Mouse (Mus musculus): Measurements from ENCODE around the gene Ftl1. TPM values are rescaled to one million over a fixed set of nuclear protein-coding genes. Genes with fewer than 3 reads are reported as not detected.

The Ftl1 gene
- polyA plus RNA-seq, 1 experiment = 24,502 TPM

GRCm38 (mm10) chr7:45414740-45415224 is 44.9 kb downstream of the Ftl1 start:
- Histone ChIP-seq H3K27me3 (replicated peaks) (peaks cover 95% of the 10 kb centered on the region), H3K36me3 (replicated peaks; ENCODE audit: low read length) (peaks cover under 1% of the 10 kb centered on the region), H3K4me1 (peaks cover 46% of the 10 kb centered on the region), H3K9me3 (no peaks in the 10 kb centered on the region), H3K4me3 (replicated peaks) (no peak overlapping the region)
- no peak for TF ChIP-seq FLI1 (IDR thresholded peaks at IDR 0.05; ENCODE audit: low read length)
- TF ChIP-seq GATA1 (IDR thresholded peaks at IDR 0.05; ENCODE audit: borderline replicate concordance, low read length) = no peak

- H3K4me3 ChIP-seq (replicated peaks) = peak overlapping the region; percentile 89
- H3K27me3 ChIP-seq (replicated peaks) = peaks cover 95% of the 10 kb centered on the region
Observed at GRCm38 (mm10) chr7:45413864-45414739, 45.6 kb downstream of the Ftl1 start.

GRCm38 (mm10) chr7:45413113-45413863 is 46.4 kb downstream of the Ftl1 start, which contains the start of gene Ntf5:
TSS of gene Ntf5 (plus strand) at chr7:45413695.
- Histone ChIP-seq H3K4me3 (replicated peaks) (peak within 1 kb of the TSS; percentile 89), H3K27me3 (replicated peaks) (peaks cover 95% of the 10 kb centered on the region)

More at GRCm38 (mm10) chr7:45413864-45414739, 45.6 kb downstream of the Ftl1 start:
- no peaks in the 10 kb centered on the region for H3K36me3 ChIP-seq (replicated peaks; ENCODE audit: low read length)
- no peaks in the 10 kb centered on the region for H3K9me3 ChIP-seq
- TF ChIP-seq GATA1 (IDR thresholded peaks at IDR 0.05; ENCODE audit: borderline replicate concordance, low read length) (no peak), FLI1 (IDR thresholded peaks at IDR 0.05; ENCODE audit: low read length) (no peak)
- H3K4me1 ChIP-seq = peaks cover 46% of the 10 kb centered on the region

GRCm38 (mm10) chr7:45412421-45412820 is 47.3 kb downstream of the Ftl1 start:
- Histone ChIP-seq H3K27me3 (replicated peaks) (peaks cover 95% of the 10 kb centered on the region), H3K9me3 (no peaks in the 10 kb centered on the region; the same call in 1 of the 2 replicates), H3K4me3 (replicated peaks) (no peak overlapping the region), H3K36me3 (replicated peaks; ENCODE audit: low read length) (no peaks in the 10 kb centered on the region), H3K4me1 (peaks cover 44% of the 10 kb centered on the region)
- TF ChIP-seq FLI1 (IDR thresholded peaks at IDR 0.05; ENCODE audit: low read length) (no peak), GATA1 (IDR thresholded peaks at IDR 0.05; ENCODE audit: borderline replicate concordance, low read length) (no peak)

More at GRCm38 (mm10) chr7:45413113-45413863, 46.4 kb downstream of the Ftl1 start, which contains the start of gene Ntf5:
- no peaks in the 10 kb centered on the region for H3K36me3 ChIP-seq (replicated peaks; ENCODE audit: low read length)
- H3K4me1 ChIP-seq = peaks cover 45% of the 10 kb centered on the region
- TF ChIP-seq GATA1 (IDR thresholded peaks at IDR 0.05; ENCODE audit: borderline replicate concordance, low read length) (no peak), FLI1 (IDR thresholded peaks at IDR 0.05; ENCODE audit: low read length) (no peak)
- H3K9me3 ChIP-seq = no peaks in the 10 kb centered on the region

DNA sequence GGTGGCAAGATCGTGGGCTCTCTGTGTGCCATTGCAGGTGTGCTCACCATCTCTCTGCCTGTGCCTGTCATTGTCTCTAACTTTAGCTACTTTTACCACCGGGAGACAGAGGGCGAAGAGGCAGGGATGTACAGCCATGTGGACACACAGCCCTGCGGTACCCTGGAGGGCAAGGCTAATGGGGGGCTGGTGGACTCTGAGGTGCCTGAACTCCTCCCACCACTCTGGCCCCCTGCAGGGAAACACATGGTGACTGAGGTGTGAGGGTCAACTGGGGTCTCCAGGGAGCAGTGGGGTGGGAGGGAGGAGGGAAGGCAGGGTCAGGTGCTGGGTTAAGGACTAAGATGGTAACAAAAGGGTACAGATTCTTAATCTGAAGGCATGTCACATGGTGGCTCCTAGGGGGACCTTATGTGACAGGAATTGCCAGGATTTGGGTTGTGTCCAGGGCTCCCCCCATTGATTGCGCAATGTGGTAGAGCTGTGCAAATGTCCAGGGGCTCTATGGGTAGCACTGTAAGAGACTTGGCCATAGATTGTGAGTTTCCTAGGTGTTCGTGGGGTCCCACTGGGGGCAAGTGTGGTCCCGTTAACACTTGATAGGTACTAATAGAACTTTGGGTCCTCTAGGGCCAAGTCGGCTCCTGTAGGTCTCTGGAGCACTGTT is 50.1 kb downstream of the Ftl1 start:
- no peak for TF ChIP-seq GATA1 (IDR thresholded peaks at IDR 0.05; ENCODE audit: borderline replicate concordance, low read length)
- no peak for TF ChIP-seq FLI1 (IDR thresholded peaks at IDR 0.05; ENCODE audit: low read length)
- no peaks in the 10 kb centered on the region; the same call in 1 of the 2 replicates for H3K9me3 ChIP-seq
- H3K4me1 ChIP-seq = peaks cover 56% of the 10 kb centered on the region
- H3K4me3 ChIP-seq (replicated peaks) = no peak overlapping the region
- no peaks in the 10 kb centered on the region for H3K36me3 ChIP-seq (replicated peaks; ENCODE audit: low read length)
- peaks cover 92% of the 10 kb centered on the region for H3K27me3 ChIP-seq (replicated peaks)

DNA sequence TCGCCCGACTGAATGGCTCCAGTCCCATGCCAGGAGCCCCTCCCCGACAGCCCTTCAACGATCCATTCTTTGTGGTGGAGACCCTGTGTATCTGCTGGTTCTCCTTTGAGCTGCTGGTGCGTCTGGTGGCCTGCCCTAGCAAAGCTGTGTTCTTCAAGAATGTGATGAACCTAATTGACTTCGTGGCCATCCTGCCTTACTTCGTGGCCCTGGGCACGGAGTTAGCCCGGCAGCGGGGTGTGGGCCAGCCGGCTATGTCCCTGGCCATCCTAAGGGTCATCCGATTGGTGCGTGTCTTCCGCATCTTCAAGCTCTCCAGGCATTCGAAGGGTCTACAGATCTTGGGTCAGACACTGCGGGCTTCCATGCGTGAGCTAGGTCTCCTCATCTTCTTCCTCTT is 50.7 kb downstream of the Ftl1 start:
- TF ChIP-seq FLI1 (IDR thresholded peaks at IDR 0.05; ENCODE audit: low read length) (no peak), GATA1 (IDR thresholded peaks at IDR 0.05; ENCODE audit: borderline replicate concordance, low read length) (no peak)
- H3K27me3 ChIP-seq (replicated peaks) = peaks cover 85% of the 10 kb centered on the region
- H3K4me1 ChIP-seq = peaks cover 49% of the 10 kb centered on the region
- H3K4me3 ChIP-seq (replicated peaks) = no peak overlapping the region
- H3K36me3 ChIP-seq (replicated peaks; ENCODE audit: low read length) = no peaks in the 10 kb centered on the region
- H3K9me3 ChIP-seq = no peaks in the 10 kb centered on the region; the same call in 1 of the 2 replicates

DNA sequence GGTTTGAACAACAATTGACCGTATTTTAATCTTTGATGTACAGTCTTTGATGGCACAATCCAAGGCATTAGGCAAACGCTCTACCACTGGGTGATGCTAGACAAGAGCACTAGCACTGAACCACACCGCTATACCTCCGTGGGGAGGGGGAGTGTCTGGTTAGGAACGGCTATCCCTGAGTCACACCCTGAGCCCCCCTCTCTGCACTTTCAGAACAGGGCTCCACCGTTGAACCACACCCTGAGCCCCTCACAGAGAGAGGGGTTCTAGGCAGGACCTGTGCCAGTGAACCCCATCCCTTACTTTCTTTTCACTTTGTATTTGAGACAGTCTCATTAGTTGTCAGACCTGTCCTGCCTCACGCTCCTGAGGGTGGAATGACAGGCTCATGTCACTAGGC is 51.3 kb downstream of the Ftl1 start:
- Histone ChIP-seq H3K4me3 (replicated peaks) (no peak overlapping the region), H3K36me3 (replicated peaks; ENCODE audit: low read length) (no peaks in the 10 kb centered on the region), H3K9me3 (no peaks in the 10 kb centered on the region; the same call in 1 of the 2 replicates), H3K4me1 (peaks cover 43% of the 10 kb centered on the region), H3K27me3 (replicated peaks) (peaks cover 79% of the 10 kb centered on the region)
- TF ChIP-seq FLI1 (IDR thresholded peaks at IDR 0.05; ENCODE audit: low read length) (no peak), GATA1 (IDR thresholded peaks at IDR 0.05; ENCODE audit: borderline replicate concordance, low read length) (no peak)

Other genes starting within 250 kb of the Ftl1 start
- gene Dkkl1, start 247.7 kb downstream of the Ftl1 start, polyA plus RNA-seq (2012; ENCODE audit: insufficient read depth, low replicate concordance) = 0.60 TPM in 1 of 2 replicates, not detected in the other
- gene Tead2, start 244.1 kb downstream of the Ftl1 start, polyA plus RNA-seq (2012; ENCODE audit: insufficient read depth, low replicate concordance) = not detected in 2 replicates
- gene Cd37, start 220.8 kb downstream of the Ftl1 start, polyA plus RNA-seq (2012; ENCODE audit: insufficient read depth, low replicate concordance) = 212 and 263 TPM in 2 replicates
- gene Slc6a16, start 218.8 kb downstream of the Ftl1 start, polyA plus RNA-seq (2012; ENCODE audit: insufficient read depth, low replicate concordance) = not detected in 2 replicates
- not detected in 2 replicates for gene Slc6a21, start 182.4 kb downstream of the Ftl1 start, polyA plus RNA-seq (2012; ENCODE audit: insufficient read depth, low replicate concordance)
- gene Trpm4, start 126.1 kb downstream of the Ftl1 start, polyA plus RNA-seq (2012; ENCODE audit: insufficient read depth, low replicate concordance) = 7.6 TPM in 1 of 2 replicates, not detected in the other
- gene Hrc, start 124.6 kb downstream of the Ftl1 start, polyA plus RNA-seq (2012; ENCODE audit: insufficient read depth, low replicate concordance) = not detected in 2 replicates
- gene Ppfia3, start 92.9 kb downstream of the Ftl1 start, polyA plus RNA-seq (2012; ENCODE audit: insufficient read depth, low replicate concordance) = 0.79 TPM in 1 of 2 replicates, not detected in the other
- gene Lin7b, start 89.3 kb downstream of the Ftl1 start, polyA plus RNA-seq (2012; ENCODE audit: insufficient read depth, low replicate concordance) = 4.1 TPM in 1 of 2 replicates, not detected in the other
- 154 and 515 TPM in 2 replicates for gene Snrnp70, start 64.1 kb downstream of the Ftl1 start, polyA plus RNA-seq (2012; ENCODE audit: insufficient read depth, low replicate concordance)
- not detected in 2 replicates for gene Kcna7, start 54.2 kb downstream of the Ftl1 start, polyA plus RNA-seq (2012; ENCODE audit: insufficient read depth, low replicate concordance)
- gene Ntf5, start 46.2 kb downstream of the Ftl1 start, polyA plus RNA-seq (2012; ENCODE audit: insufficient read depth, low replicate concordance) = not detected in 2 replicates
- not detected in 2 replicates for gene Lhb, start 39.1 kb downstream of the Ftl1 start, polyA plus RNA-seq (2012; ENCODE audit: insufficient read depth, low replicate concordance)
- gene Gys1, start 25.0 kb downstream of the Ftl1 start, polyA plus RNA-seq (2012; ENCODE audit: insufficient read depth, low replicate concordance) = 33.8 and 44.5 TPM in 2 replicates
- gene Ruvbl2, start 21.8 kb downstream of the Ftl1 start, polyA plus RNA-seq (2012; ENCODE audit: insufficient read depth, low replicate concordance) = 90.5 and 244 TPM in 2 replicates
- gene Bax, start 7.0 kb upstream of the Ftl1 start, polyA plus RNA-seq (2012; ENCODE audit: insufficient read depth, low replicate concordance) = 502 and 597 TPM in 2 replicates
- gene Tulp2, start 22.0 kb upstream of the Ftl1 start, polyA plus RNA-seq (2012; ENCODE audit: insufficient read depth, low replicate concordance) = not detected in 2 replicates
- gene Gm45808, start 26.9 kb upstream of the Ftl1 start, polyA plus RNA-seq (2012; ENCODE audit: insufficient read depth, low replicate concordance) = not detected in 2 replicates
- gene Dhdh, start 28.9 kb upstream of the Ftl1 start, polyA plus RNA-seq (2012; ENCODE audit: insufficient read depth, low replicate concordance) = 0.23 and 0.70 TPM in 2 replicates
- 504 and 892 TPM in 2 replicates for gene Nucb1, start 50.5 kb upstream of the Ftl1 start, polyA plus RNA-seq (2012; ENCODE audit: insufficient read depth, low replicate concordance)
- 361 and 818 TPM in 2 replicates for gene Ppp1r15a, start 66.4 kb upstream of the Ftl1 start, polyA plus RNA-seq (2012; ENCODE audit: insufficient read depth, low replicate concordance)
- 2.9 and 16.4 TPM in 2 replicates for gene Plekha4, start 66.4 kb upstream of the Ftl1 start, polyA plus RNA-seq (2012; ENCODE audit: insufficient read depth, low replicate concordance)
- gene Hsd17b14, start 95.0 kb upstream of the Ftl1 start, polyA plus RNA-seq (2012; ENCODE audit: insufficient read depth, low replicate concordance) = 4.9 and 6.8 TPM in 2 replicates
- gene Bcat2, start 110.3 kb upstream of the Ftl1 start, polyA plus RNA-seq (2012; ENCODE audit: insufficient read depth, low replicate concordance) = 20.6 and 56.4 TPM in 2 replicates
- gene Fgf21, start 155.6 kb upstream of the Ftl1 start, polyA plus RNA-seq (2012; ENCODE audit: insufficient read depth, low replicate concordance) = not detected in 2 replicates
- 1.1 TPM in 1 of 2 replicates, not detected in the other for gene Fut1, start 157.4 kb upstream of the Ftl1 start, polyA plus RNA-seq (2012; ENCODE audit: insufficient read depth, low replicate concordance)
- gene Izumo1, start 161.9 kb upstream of the Ftl1 start, polyA plus RNA-seq (2012; ENCODE audit: insufficient read depth, low replicate concordance) = not detected in 2 replicates
- gene Rasip1, start 167.6 kb upstream of the Ftl1 start, polyA plus RNA-seq (2012; ENCODE audit: insufficient read depth, low replicate concordance) = 0.36 TPM in 1 of 2 replicates, not detected in the other
- not detected in 2 replicates for gene Mamstr, start 180.1 kb upstream of the Ftl1 start, polyA plus RNA-seq (2012; ENCODE audit: insufficient read depth, low replicate concordance)
- gene Fut2, start 206.5 kb upstream of the Ftl1 start, polyA plus RNA-seq (2012; ENCODE audit: insufficient read depth, low replicate concordance) = not detected in 2 replicates
- gene Ntn5, start 224.1 kb upstream of the Ftl1 start, polyA plus RNA-seq (2012; ENCODE audit: insufficient read depth, low replicate concordance) = not detected in 2 replicates
- gene Sec1, start 234.5 kb upstream of the Ftl1 start, polyA plus RNA-seq (2012; ENCODE audit: insufficient read depth, low replicate concordance) = not detected in 2 replicates
- 1.1 and 3.5 TPM in 2 replicates for gene Car11, start 240.0 kb upstream of the Ftl1 start, polyA plus RNA-seq (2012; ENCODE audit: insufficient read depth, low replicate concordance)
- 23.4 and 41.9 TPM in 2 replicates for gene Dbp, start 245.2 kb upstream of the Ftl1 start, polyA plus RNA-seq (2012; ENCODE audit: insufficient read depth, low replicate concordance)